Mouse (Mus musculus) ES-Bruce4 (cell line): ENCODE measurements around the gene Smad5. TPM values are rescaled to one million over a fixed set of nuclear protein-coding genes. Genes with fewer than 3 reads are reported as not detected.

Experiments
- H3K27ac ChIP-seq: 2 replicates; pipeline ENCODE4 v1.5.1; 2012; ENCODE audit warnings: low read length, inconsistent platforms; ENCODE audit not compliant: insufficient read depth
- H3K27me3 ChIP-seq: 2 replicates; pipeline ENCODE4 v1.6.1; 2012; ENCODE audit warnings: mild to moderate bottlenecking, low read length, inconsistent platforms; ENCODE audit not compliant: control insufficient read depth, poor library complexity, insufficient read depth, severe bottlenecking
- H3K36me3 ChIP-seq: 2 replicates; pipeline ENCODE4 v1.6.1; 2012; ENCODE audit warnings: inconsistent platforms, mild to moderate bottlenecking, low read length, moderate library complexity; ENCODE audit not compliant: control insufficient read depth, poor library complexity, insufficient read depth, severe bottlenecking
- H3K4me1 ChIP-seq: one replicate; pipeline ENCODE4 v1.8.1; 2011; ENCODE audit warnings: low read length; ENCODE audit not compliant: control insufficient read depth, insufficient read depth
- H3K4me3 ChIP-seq: 2 replicates; pipeline ENCODE4 v1.5.1; 2011; ENCODE audit warnings: low read depth, mild to moderate bottlenecking, low read length
- H3K9ac ChIP-seq: 2 replicates; pipeline ENCODE4 v1.6.1; 2012; ENCODE audit warnings: low read depth, mild to moderate bottlenecking, inconsistent platforms; ENCODE audit not compliant: poor library complexity, severe bottlenecking
- H3K9me3 ChIP-seq: replicated peaks from 2 replicates; pipeline ENCODE4 v1.6.1; 2012; ENCODE audit warnings: mild to moderate bottlenecking, low read length, inconsistent platforms; ENCODE audit not compliant: control insufficient read depth, poor library complexity, insufficient read depth, severe bottlenecking
- CTCF ChIP-seq: IDR thresholded peaks from one replicate; pipeline ENCODE4 v1.8.1; 2011; ENCODE audit warnings: low read depth, low read length
- EP300 ChIP-seq: IDR thresholded peaks from 2 replicates; pipeline ENCODE4 v1.6.1; 2011; ENCODE audit warnings: low read depth, low read length; ENCODE audit not compliant: insufficient read depth
- POLR2A ChIP-seq: IDR thresholded peaks from one replicate; pipeline ENCODE4 v1.8.1; 2011; ENCODE audit warnings: low read length; ENCODE audit not compliant: insufficient read depth
- polyA plus RNA-seq: library from polyadenylated mRNA; stranded (reverse); fragments of >200 nt; gene quantifications from 2 replicates; pipeline ENCODE4 v1.2.4, GENCODE M21; 2011; ENCODE audit warnings: low read depth; ENCODE audit not compliant: missing spikeins, insufficient read depth, insufficient read length

Smad5 gene
- polyA plus RNA-seq, 1 experiment: 34.2 TPM

DNA sequence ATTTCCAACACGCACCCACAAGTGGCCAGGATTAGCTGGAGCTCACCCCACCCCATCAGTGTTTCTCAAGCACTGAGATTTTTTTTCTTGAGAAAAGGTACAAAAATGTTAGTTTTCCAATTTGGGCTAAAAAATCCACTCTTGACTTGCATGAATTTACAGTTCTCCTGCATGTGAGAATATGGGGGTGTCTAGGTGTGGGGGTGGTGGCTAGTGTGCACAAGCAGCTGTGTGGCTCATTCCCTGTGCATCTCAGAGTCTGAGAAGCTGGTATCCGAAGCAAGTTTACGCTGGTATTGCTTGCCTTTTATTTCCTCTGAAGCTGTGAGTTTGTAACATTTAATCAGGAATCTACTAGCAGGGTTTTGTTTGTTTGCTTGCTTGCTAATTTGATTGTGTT lies 87.9 kb downstream of the Smad5 start:
- H3K9me3 ChIP-seq: no peaks in the 10 kb centered on the region
- no peaks in the 10 kb centered on the region for H3K27me3 ChIP-seq
- H3K4me3 ChIP-seq: no peak overlapping the region
- H3K36me3 ChIP-seq: no peaks in the 10 kb centered on the region
- TF ChIP-seq EP300 (no peak), POLR2A (no peak), CTCF (no peak)
- H3K9ac ChIP-seq: no peak overlapping the region
- no peak overlapping the region for H3K27ac ChIP-seq
- no peaks in the 10 kb centered on the region for H3K4me1 ChIP-seq

Other genes starting within 250 kb of the Smad5 start
- gene Il9, start 220.8 kb upstream of the Smad5 start, polyA plus RNA-seq: not detected in 2 replicates
- gene Fbxl21, start 180.5 kb upstream of the Smad5 start, polyA plus RNA-seq: 2.3 and 2.7 TPM in 2 replicates
- not detected in 2 replicates for gene Lect2, start 154.5 kb upstream of the Smad5 start, polyA plus RNA-seq
- gene Tgfbi, start 93.5 kb upstream of the Smad5 start, polyA plus RNA-seq: 1.0 and 1.9 TPM in 2 replicates
- gene Gm45623, start 50.8 kb downstream of the Smad5 start, polyA plus RNA-seq: not detected in 2 replicates
- not detected in 2 replicates for gene Trpc7, start 193.0 kb downstream of the Smad5 start, polyA plus RNA-seq